Mouse (Mus musculus) midbrain, embryonic 16.5 days (tissue): ENCODE measurements around the gene Pex5. TPM values are rescaled to one million over a fixed set of nuclear protein-coding genes. Genes with fewer than 3 reads are reported as not detected.
A peak's percentile ranks its signal among the peaks of the same experiment; 100 is the strongest.
"Not testable (repeated sequence)": the region's sequence is repeated elsewhere in the genome, so short reads cannot be mapped to it uniquely, and the experiment has no call there.

Experiments used
- ATAC-seq: fragments of 200-750 bp; cut with Nextera tagmentation; 2 replicates; pipeline ENCODE4 v1.8.0; 2017; ENCODE audit warnings: moderate TSS enrichment
- H3K27ac ChIP-seq: fragments of 300-500 bp; sonication (generic); 2 replicates; pipeline ENCODE4 v1.5.1; 2014; ENCODE audit warnings: mild to moderate bottlenecking, low read length, mixed read lengths
- H3K27me3 ChIP-seq: fragments of 300-500 bp; sonication (generic); 2 replicates; pipeline ENCODE4 v1.6.1; 2014; ENCODE audit warnings: low read depth, low read length, mixed read lengths; ENCODE audit not compliant: control insufficient read depth, insufficient read depth
- H3K36me3 ChIP-seq: fragments of 300-500 bp; sonication (generic); 2 replicates; pipeline ENCODE4 v1.6.1; 2014; ENCODE audit warnings: mild to moderate bottlenecking, low read length, moderate library complexity, mixed read lengths; ENCODE audit not compliant: control insufficient read depth, insufficient read depth
- H3K4me1 ChIP-seq: fragments of 300-500 bp; sonication (generic); 2 replicates; pipeline ENCODE4 v1.6.1; 2014; ENCODE audit warnings: mild to moderate bottlenecking, low read length, mixed read lengths; ENCODE audit not compliant: control insufficient read depth, insufficient read depth
- H3K4me2 ChIP-seq: fragments of 300-500 bp; sonication (generic); 2 replicates; pipeline ENCODE4 v1.6.1; 2014; ENCODE audit warnings: mild to moderate bottlenecking, low read length, mixed read lengths
- H3K4me3 ChIP-seq: fragments of 300-500 bp; sonication (generic); 2 replicates; pipeline ENCODE4 v1.5.1; 2014; ENCODE audit warnings: low read depth, mild to moderate bottlenecking, low read length, moderate library complexity, mixed read lengths
- H3K9ac ChIP-seq: fragments of 300-500 bp; sonication (generic); 2 replicates; pipeline ENCODE4 v1.6.1; 2014; ENCODE audit warnings: low read depth, low read length, mixed read lengths
- H3K9me3 ChIP-seq: fragments of 300-500 bp; sonication (generic); replicated peaks from 2 replicates; pipeline ENCODE4 v1.6.1; 2014; ENCODE audit warnings: mild to moderate bottlenecking, low read length, mixed read lengths; ENCODE audit not compliant: control insufficient read depth, poor library complexity, severe bottlenecking
- WGBS: fragments of 180-500 bp; shearing (Covaris S2); extraction: QIAGEN DNeasy Blood & Tissue Kit; methylation state at CpG from one replicate; pipeline ENCODE4 v1.1.7; 2014; 5-methylcytosine and 5-hydroxymethylcytosine counted together
- polyA plus RNA-seq: library from polyadenylated mRNA; unstranded; fragments of >200 nt; fragmentation: Nextera tagmentation; extraction: Ambion mirVana; gene quantifications from 2 replicates; pipeline ENCODE4 v1.2.1, GENCODE M21; 2015

The Pex5 gene
- polyA plus RNA-seq, 1 experiment from 2014 or later = 75.5 TPM

DNA sequence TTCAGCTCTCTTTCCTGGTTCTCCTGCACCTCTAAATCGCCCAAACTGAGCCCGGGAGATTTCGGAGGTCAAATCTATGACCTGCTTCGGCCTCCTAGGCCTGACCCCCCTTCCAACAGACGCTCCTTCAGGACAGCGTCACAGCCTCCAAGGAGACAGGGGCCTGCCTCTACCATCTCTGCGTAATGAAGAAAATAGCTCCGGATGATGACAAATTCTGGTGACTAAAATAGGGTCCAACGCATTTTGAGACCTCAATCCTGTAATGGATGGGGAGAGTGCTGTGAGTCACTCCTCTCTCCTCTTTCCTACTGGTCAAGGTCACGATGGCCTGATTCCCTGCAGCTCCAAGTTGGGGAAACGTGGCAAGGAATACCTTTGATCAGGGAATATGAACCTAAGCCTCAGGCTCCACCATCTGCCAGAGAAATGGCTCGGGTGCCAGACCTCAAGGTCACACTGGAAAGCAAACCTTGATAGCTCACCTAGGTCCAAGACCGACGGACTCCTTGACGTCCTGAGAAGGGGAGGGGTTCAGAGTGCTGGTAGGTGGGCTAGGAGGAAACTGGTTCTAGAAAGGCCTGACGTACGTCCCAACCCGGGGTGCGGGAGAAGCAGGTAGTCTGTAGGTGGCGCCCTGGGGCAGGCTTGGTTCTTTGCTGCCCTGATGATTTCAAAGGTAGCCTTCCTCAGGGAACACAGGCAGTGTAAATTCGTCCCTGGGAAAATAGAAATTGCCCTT, 651 bp upstream of the Pex5 start:
- Histone ChIP-seq H3K4me2 (peak overlapping the region; percentile 81), H3K36me3 (peaks cover 6% of the 10 kb centered on the region), H3K4me1 (peaks cover 20% of the 10 kb centered on the region), H3K9ac (peak overlapping the region; percentile 86), H3K4me3 (peak overlapping the region; percentile 74), H3K9me3 (no peaks in the 10 kb centered on the region), H3K27ac (peak overlapping the region; percentile 81), H3K27me3 (no peaks in the 10 kb centered on the region)
- peak; percentile 63 for ATAC-seq
- WGBS = 5% methylated on average over 21 of the region's 21 CpGs

DNA sequence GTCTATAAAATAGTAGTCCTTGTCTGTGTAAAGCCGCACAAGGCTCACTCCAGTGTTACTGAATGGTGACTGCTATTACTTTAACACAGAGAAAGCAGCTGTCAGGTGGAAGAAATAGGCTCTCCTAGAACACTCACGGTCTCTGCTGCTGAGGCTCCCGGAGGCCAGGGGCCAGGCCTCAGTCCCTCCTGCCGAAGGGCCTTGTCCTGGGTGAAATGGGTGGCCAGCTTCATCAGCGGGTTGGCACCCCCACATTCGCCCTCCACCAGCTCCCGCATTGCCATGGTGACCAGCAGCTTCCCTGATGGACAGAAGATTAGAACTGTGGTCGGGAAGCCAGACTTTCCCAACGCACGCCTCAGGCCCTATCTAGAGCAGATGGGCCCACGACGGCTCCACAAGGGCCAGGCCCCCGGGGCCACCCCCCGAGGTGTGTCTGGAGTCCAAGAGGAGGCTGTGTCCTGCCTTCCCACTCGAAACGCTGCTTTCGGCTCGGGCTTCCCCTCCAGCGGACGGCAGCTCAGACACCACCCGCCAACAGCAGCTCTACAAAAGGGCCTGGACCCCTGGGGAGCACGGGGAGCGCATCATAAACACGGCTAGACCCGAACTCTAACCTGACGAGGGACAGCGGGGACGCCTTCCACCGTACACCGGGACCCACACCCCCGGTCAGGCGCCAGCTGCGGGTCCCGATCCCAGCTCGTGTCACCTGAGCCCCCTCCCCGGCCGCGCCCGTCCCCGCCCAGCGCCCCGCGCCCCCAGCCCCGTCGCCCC, 529 bp downstream of the Pex5 start:
- no peaks in the 10 kb centered on the region for H3K9me3 ChIP-seq
- ATAC-seq = peak; percentile 77
- WGBS = 1% methylated on average over 45 of the region's 45 CpGs
- H3K36me3 ChIP-seq = peaks cover 6% of the 10 kb centered on the region
- peak overlapping the region; percentile 81 for H3K4me2 ChIP-seq
- H3K4me1 ChIP-seq = peaks cover 20% of the 10 kb centered on the region
- H3K9ac ChIP-seq = peak overlapping the region; percentile 86
- no peaks in the 10 kb centered on the region for H3K27me3 ChIP-seq
- H3K4me3 ChIP-seq = peak overlapping the region; percentile 74
- H3K27ac ChIP-seq = peak overlapping the region; percentile 81

DNA sequence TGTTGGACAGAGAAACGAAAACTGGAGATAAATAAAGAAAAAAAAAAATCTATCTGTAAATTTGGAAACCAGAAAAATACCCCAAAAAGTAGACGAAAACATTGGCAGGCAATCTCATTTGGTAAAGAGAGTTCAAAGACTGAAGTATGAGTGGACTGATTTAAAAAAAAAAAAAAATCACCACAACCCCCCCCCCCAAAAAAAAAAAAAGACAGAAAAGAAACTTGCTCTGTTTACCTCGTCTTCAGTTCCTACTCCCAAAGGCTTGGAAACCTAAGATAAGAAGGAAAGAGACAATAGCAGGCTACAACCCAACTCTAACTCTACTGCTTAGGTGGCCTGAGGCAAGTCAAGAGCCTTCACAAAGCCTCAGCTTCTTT, 1.1 kb downstream of the Pex5 start:
- Histone ChIP-seq H3K4me2 (peak overlapping the region; percentile 81), H3K9me3 (no peaks in the 10 kb centered on the region), H3K9ac (peak overlapping the region; percentile 86), H3K27me3 (no peaks in the 10 kb centered on the region), H3K4me3 (peak overlapping the region; percentile 74), H3K27ac (peak overlapping the region; percentile 81; the same call in 1 of the 2 replicates), H3K36me3 (peaks cover 6% of the 10 kb centered on the region), H3K4me1 (peaks cover 20% of the 10 kb centered on the region)
- ATAC-seq = no peak
- WGBS = 63% methylated on average over 3 of the region's 3 CpGs

DNA sequence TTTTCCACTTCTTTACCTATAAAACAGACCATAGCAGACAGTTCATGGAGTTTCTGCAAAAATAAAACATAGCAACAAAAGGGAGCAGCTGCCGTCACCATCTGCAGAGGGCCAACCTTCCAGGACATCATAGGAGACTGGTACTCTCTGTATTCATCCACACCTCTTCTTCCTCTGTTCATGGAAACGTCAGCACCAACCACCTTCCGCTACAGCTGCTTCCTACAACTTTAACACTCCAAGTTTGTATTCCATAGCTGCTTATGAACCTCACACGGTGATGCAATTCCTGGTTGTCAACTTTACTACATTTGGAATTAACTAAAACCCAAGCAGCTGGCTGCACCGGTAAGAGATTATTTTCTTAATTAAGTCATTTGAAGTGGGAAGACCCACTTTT, 6.5 kb downstream of the Pex5 start:
- Histone ChIP-seq H3K27ac (no peak overlapping the region), H3K4me3 (no peak overlapping the region), H3K9me3 (no peaks in the 10 kb centered on the region), H3K4me2 (no peak overlapping the region), H3K27me3 (no peaks in the 10 kb centered on the region), H3K4me1 (peaks cover 7% of the 10 kb centered on the region), H3K9ac (no peak overlapping the region), H3K36me3 (peaks cover 27% of the 10 kb centered on the region)
- WGBS = 88% methylated on average over 5 of the region's 5 CpGs
- no peak for ATAC-seq

DNA sequence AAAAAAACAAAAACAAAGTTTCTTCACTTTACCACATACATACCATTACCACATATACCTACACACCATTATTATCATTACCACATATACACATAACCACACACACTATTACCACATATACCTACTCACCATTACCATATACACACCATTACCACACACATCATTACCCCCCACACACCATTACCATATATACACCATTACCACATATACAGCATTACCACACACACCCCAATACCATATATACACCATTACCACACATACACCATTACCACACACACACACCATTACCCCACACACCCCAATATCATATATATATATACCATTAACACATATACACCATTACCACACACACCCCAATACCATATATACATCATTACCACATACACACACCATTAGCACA, 7.7 kb downstream of the Pex5 start:
- no peak; the same call in 1 of the 2 replicates for ATAC-seq
- Histone ChIP-seq H3K27me3 (no peaks in the 10 kb centered on the region), H3K36me3 (peaks cover 35% of the 10 kb centered on the region), H3K4me3 (no peak overlapping the region), H3K4me2 (no peak overlapping the region), H3K4me1 (no peaks in the 10 kb centered on the region), H3K9ac (no peak overlapping the region), H3K27ac (no peak overlapping the region), H3K9me3 (no peaks in the 10 kb centered on the region)

DNA sequence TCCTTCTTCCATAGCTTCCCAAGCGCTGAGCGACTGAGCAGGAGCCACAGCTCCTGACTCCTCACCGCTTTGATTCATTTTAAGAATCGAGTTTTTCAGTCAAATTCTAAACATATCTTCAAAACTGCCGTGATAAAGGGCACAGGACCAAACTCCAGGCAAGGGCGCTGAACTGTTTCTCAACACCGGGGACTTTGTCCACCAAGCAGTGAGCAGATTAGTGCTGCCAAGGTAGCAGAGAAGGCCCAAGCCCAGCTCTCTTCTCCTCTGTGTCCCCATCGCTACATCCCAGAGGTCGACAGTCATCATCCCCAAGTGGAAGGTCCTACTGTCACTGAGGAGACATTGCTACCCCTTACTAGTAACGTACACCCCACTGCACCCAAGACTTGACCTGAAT, 8.5 kb downstream of the Pex5 start:
- H3K4me2 ChIP-seq = no peak overlapping the region
- WGBS = 96% methylated on average over 10 of the region's 10 CpGs
- no peaks in the 10 kb centered on the region for H3K4me1 ChIP-seq
- H3K4me3 ChIP-seq = no peak overlapping the region
- no peaks in the 10 kb centered on the region for H3K27me3 ChIP-seq
- peaks cover 34% of the 10 kb centered on the region for H3K36me3 ChIP-seq
- H3K9me3 ChIP-seq = no peaks in the 10 kb centered on the region
- no peak overlapping the region for H3K9ac ChIP-seq
- H3K27ac ChIP-seq = no peak overlapping the region
- no peak for ATAC-seq

DNA sequence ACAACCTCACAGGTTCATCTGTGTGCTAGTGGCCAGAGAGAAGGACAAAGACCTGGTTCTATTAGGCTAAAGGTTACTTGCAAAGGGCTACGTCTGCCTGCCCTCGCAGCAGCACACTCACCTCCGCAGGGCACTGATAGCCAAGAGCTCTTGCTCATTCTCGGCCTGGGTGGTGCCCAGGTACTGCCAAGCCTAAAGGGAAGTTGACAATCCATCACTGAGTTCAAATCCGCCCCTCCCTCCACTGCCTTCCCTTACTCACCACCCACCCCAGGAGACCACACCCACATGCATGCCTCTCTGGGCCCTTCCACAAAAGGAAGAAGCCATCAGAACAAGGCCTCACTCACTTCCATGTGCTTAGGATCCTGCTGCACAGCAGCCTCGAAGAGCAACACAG, 15.1 kb downstream of the Pex5 start:
- WGBS = 93% methylated on average over 6 of the region's 6 CpGs
- peaks cover 61% of the 10 kb centered on the region for H3K36me3 ChIP-seq
- no peak overlapping the region for H3K9ac ChIP-seq
- H3K4me2 ChIP-seq = no peak overlapping the region
- no peaks in the 10 kb centered on the region for H3K9me3 ChIP-seq
- ATAC-seq = no peak
- no peak overlapping the region for H3K4me3 ChIP-seq
- H3K27me3 ChIP-seq = no peaks in the 10 kb centered on the region
- no peaks in the 10 kb centered on the region for H3K4me1 ChIP-seq
- no peak overlapping the region for H3K27ac ChIP-seq

DNA sequence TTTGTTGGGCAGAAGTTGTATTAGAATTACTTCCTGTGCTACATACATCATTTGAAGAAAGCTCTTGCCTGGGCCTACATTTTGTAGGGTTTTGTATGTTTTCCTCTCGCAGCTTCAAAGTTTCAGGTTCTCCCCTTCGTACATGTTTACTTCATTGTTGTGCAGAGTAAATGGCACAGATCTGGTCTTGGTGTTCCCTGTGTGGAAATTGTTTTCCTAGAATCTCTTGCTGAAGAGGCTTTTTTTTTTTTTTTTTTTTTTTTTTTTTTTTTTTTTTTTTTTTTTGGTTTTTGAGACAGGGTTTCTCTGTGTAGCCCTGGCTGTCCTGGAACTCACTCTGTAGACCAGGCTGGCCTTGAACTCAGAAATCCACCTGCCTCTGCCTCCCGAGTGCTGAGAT, 19.9 kb downstream of the Pex5 start:
- not testable (repeated sequence) for H3K27ac ChIP-seq, H3K27me3 ChIP-seq, H3K4me2 ChIP-seq, H3K4me1 ChIP-seq, H3K4me3 ChIP-seq, ATAC-seq, H3K9me3 ChIP-seq, H3K9ac ChIP-seq
- H3K36me3 ChIP-seq = peaks cover 39% of the 10 kb centered on the region
- WGBS = 100% methylated on average over 3 of the region's 3 CpGs

DNA sequence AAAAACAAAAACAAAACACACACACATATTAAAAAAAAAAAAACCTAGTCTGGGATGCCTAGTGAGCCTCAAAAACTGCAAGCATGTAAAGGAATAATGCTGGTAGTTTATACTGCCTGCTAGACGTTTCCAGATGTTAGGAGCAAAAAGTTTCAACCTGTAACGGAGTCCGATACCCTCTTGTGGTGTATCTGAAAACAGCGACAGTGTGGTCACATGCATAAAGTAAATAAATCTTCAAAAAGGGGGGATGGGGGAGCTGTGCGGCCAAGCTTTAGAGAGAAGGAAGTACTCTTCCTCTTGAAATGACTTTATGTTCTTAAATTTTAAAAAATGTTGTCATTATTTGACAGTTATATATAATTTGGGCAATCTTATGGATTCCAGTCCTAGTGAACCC, 34.7 kb downstream of the Pex5 start:
- Histone ChIP-seq H3K27me3 (no peaks in the 10 kb centered on the region), H3K27ac (no peak overlapping the region), H3K4me3 (no peak overlapping the region), H3K9ac (no peak overlapping the region), H3K9me3 (no peaks in the 10 kb centered on the region), H3K4me1 (no peaks in the 10 kb centered on the region), H3K4me2 (no peak overlapping the region), H3K36me3 (no peaks in the 10 kb centered on the region)
- no peak for ATAC-seq
- 63% methylated on average over 5 of the region's 5 CpGs for WGBS
